Mouse (Mus musculus) heart, postnatal 10 days (tissue): ENCODE measurements around the gene Pramel7. TPM values are rescaled to one million over a fixed set of nuclear protein-coding genes. Genes with fewer than 3 reads are reported as not detected.
"Not testable (repeated sequence)": the region's sequence is repeated elsewhere in the genome, so short reads cannot be mapped to it uniquely, and the experiment has no call there.

ENCODE experiments used
- DNase-seq, 2 experiments: peaks; one replicate each; pipeline ENCODE4 v3.0.0; 2021
- intact Hi-C: fragments of 180-260 bp; cut with DNase I; formaldehyde crosslinking; loops from one replicate; pipeline ENCODE4 v1.15.1; 2025
- total RNA-seq, 2 experiments: library from RNA; stranded (reverse); gene quantifications; 2 replicates each; pipeline ENCODE4 v1.2.3; 2021

Gene Pramel7
- total RNA-seq = not detected

- intact Hi-C loops, DNase-seq: not testable (repeated sequence)
Observed at GRCm38 (mm10) chr2:87496993-87497392, at the start of gene Pramel7. TSS of gene Pramel7 (minus strand) at chr2:87497093.

GRCm38 (mm10) chr2:87545442-87545841 is 48.5 kb upstream of the Pramel7 start, which contains the start of gene Olfr1128:
TSS of gene Olfr1128 (minus strand) at chr2:87545542.
- DNase-seq = no peak
- intact Hi-C loops = no loop called here

- DNase-seq = no peak
- intact Hi-C loops = no loop called here
Observed at GRCm38 (mm10) chr2:87534826-87535225, 37.9 kb upstream of the Pramel7 start.

- intact Hi-C loops = no loop called here
- DNase-seq = no peak
Observed at GRCm38 (mm10) chr2:87531496-87531895, 34.6 kb upstream of the Pramel7 start, which contains the start of gene Olfr153. TSS of gene Olfr153 (plus strand) at chr2:87531796.

GRCm38 (mm10) chr2:87525899-87526616 is 29.2 kb upstream of the Pramel7 start:
- DNase-seq, intact Hi-C loops: not testable (repeated sequence)

- DNase-seq = peak; percentile 73 to 74
- intact Hi-C loops = no loop called here
Observed at GRCm38 (mm10) chr2:87520651-87521050, 23.8 kb upstream of the Pramel7 start.

GRCm38 (mm10) chr2:87516581-87516980 is 19.7 kb upstream of the Pramel7 start:
- intact Hi-C loops = no loop called here

GRCm38 (mm10) chr2:87515457-87516060 is 18.7 kb upstream of the Pramel7 start:
- no peak for DNase-seq
- intact Hi-C loops = no loop called here

More at GRCm38 (mm10) chr2:87516581-87516980, 19.7 kb upstream of the Pramel7 start:
- DNase-seq = no peak

GRCm38 (mm10) chr2:87515046-87515445 is 18.2 kb upstream of the Pramel7 start:
- DNase-seq = no peak
- intact Hi-C loops = no loop called here

- intact Hi-C loops = no loop called here
- DNase-seq = no peak
Observed at GRCm38 (mm10) chr2:87506265-87506664, 9.4 kb upstream of the Pramel7 start, which contains the start of gene Pramel6. TSS of gene Pramel6 (plus strand) at chr2:87506565.

GRCm38 (mm10) chr2:87482276-87482675 is 14.6 kb downstream of the Pramel7 start:
- DNase-seq = no peak
- intact Hi-C loops = no loop called here

- intact Hi-C loops = no loop called here
- no peak for DNase-seq
Observed at GRCm38 (mm10) chr2:87481158-87481557, 15.7 kb downstream of the Pramel7 start.

GRCm38 (mm10) chr2:87480207-87480606 is 16.7 kb downstream of the Pramel7 start:
- no peak for DNase-seq
- intact Hi-C loops = no loop called here

GRCm38 (mm10) chr2:87461769-87462168 is 35.1 kb downstream of the Pramel7 start:
- intact Hi-C loops = no loop called here
- DNase-seq = no peak

GRCm38 (mm10) chr2:87453662-87454061 is 43.2 kb downstream of the Pramel7 start, which contains the start of gene Olfr1126:
TSS of gene Olfr1126 (plus strand) at chr2:87453962.
- no peak for DNase-seq
- intact Hi-C loops = no loop called here

Other genes starting within 250 kb of the Pramel7 start
- not detected for gene Olfr1115, start 249.1 kb downstream of the Pramel7 start, total RNA-seq
- gene Olfr1116, start 229.6 kb downstream of the Pramel7 start, total RNA-seq = not detected
- not detected for gene Olfr1118, start 189.5 kb downstream of the Pramel7 start, total RNA-seq
- not detected for gene Olfr1120, start 142.3 kb downstream of the Pramel7 start, total RNA-seq
- not detected for gene Olfr1121, start 127.2 kb downstream of the Pramel7 start, total RNA-seq
- gene Olfr1122, start 111.2 kb downstream of the Pramel7 start, total RNA-seq = under 1 TPM in 1 of 2 experiments, not detected in 1; 0.07 TPM
- not detected for gene Olfr1123, start 80.5 kb downstream of the Pramel7 start, total RNA-seq
- not detected for gene Olfr1124, start 66.8 kb downstream of the Pramel7 start, total RNA-seq
- gene Olfr1126, start 43.1 kb downstream of the Pramel7 start, total RNA-seq = not detected
- not detected for gene Pramel6, start 9.5 kb upstream of the Pramel7 start, total RNA-seq
- gene Olfr153, start 34.7 kb upstream of the Pramel7 start, total RNA-seq = not detected
- gene Olfr1128, start 48.4 kb upstream of the Pramel7 start, total RNA-seq = not detected
- not detected for gene Olfr1129, start 76.8 kb upstream of the Pramel7 start, total RNA-seq
- gene Olfr1130, start 109.1 kb upstream of the Pramel7 start, total RNA-seq = not detected
- gene Olfr1131, start 130.0 kb upstream of the Pramel7 start, total RNA-seq = not detected
- gene Olfr1132, start 140.4 kb upstream of the Pramel7 start, total RNA-seq = not detected
- gene Olfr1133, start 150.3 kb upstream of the Pramel7 start, total RNA-seq = not detected
- gene Olfr1134, start 161.4 kb upstream of the Pramel7 start, total RNA-seq = not detected
- not detected for gene Olfr1135, start 176.6 kb upstream of the Pramel7 start, total RNA-seq
- not detected for gene Olfr1136, start 196.9 kb upstream of the Pramel7 start, total RNA-seq
- gene Olfr1137, start 216.1 kb upstream of the Pramel7 start, total RNA-seq = not detected
- not detected for gene Olfr1138, start 242.9 kb upstream of the Pramel7 start, total RNA-seq
- not detected for gene Olfr1140, start 246.7 kb upstream of the Pramel7 start, total RNA-seq